Mouse (Mus musculus): ENCODE measurements around the gene Olfr262.
"Not testable (repeated sequence)": the region's sequence is repeated elsewhere in the genome, so short reads cannot be mapped to it uniquely, and the experiment has no call there.

Gene Olfr262

DNA sequence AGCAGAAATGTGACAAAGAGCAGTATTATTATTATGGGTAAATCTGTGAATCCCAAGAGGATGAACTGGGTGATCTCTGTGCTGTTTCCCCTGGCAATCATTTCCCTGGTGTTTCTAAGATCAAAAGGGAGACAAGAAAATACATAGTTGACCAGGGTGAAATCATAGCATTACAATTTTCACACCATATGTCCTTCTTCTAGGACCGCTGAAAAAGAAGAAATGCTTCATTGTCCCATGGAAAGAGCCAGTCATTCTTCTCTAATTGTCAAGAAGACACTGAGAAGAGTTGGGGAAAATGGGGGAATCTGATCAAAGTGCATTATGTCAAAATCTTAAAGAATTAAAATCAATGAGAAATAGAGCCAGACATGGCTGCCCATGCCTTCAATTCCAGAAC lies at the start of gene Olfr262:
Gene Olfr262, minus strand, starts transcription at position 101 of the 400 bp plus-strand sequence.
- no peak for DNase-seq

DNA sequence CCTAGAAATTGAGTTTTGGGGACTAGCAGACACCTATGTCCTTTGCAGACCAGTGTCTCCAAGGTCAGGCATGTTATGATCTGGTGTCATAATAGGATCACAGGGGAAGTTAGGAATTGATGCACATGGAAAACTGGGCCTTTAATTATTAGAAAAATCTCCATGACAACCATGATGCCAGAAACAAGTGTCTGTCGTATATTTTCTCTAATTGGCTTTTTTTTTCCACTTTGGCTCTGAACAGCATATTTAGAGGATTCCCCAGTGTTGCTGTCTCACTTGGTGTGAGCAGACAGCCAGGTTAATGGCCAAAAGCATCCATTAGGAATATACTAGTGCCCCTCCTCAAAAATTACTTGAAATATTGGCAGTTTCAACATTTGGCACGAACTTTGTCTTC lies 38.1 kb upstream of the Olfr262 start, which contains the start of gene Olfr1434:
Gene Olfr1434, plus strand, starts transcription at position 301 of the 400 bp plus-strand sequence.
- no peak for DNase-seq

DNA sequence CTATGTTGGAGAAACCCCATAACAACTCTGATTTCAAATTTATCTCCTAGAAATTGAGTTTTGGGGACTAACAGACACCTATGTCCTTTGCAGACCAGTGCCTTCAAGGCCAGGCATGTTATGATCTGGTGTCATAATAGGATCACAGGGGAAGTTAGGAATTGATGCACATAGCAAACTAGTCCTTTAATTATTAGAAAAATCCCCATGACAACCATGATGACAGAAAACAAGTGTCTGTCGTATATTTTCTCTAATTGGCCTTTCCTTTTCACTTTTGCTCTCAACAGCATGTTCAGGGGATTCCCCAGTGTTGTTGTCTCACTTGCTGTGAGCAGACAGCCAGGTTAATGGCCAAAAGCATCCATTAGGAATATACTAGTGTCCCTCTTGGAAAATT lies 19.3 kb upstream of the Olfr262 start, which contains the start of gene Olfr235:
Gene Olfr235, plus strand, starts transcription at position 301 of the 400 bp plus-strand sequence.
- DNase-seq = no peak

DNA sequence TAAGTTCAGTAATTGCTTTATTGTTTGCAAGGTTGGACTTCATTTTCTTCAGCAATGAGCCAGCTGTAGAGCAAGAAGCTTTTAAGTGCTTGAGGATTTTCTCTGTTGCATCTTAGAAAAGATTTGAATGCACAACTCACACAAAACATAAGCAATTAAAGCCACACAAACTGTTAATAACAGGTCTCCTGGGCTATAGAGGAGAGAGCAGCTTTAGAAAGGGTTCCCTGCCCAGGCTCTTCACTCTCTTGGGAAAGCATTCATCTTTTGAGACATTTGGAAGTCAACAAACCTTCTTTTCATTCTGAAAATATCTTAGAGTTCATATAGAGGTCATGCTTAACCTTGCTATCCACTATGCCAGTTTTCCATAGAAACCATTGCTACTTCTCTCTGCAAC lies 9.0 kb downstream of the Olfr262 start, which contains the start of gene Olfr1432:
Gene Olfr1432, minus strand, starts transcription at position 101 of the 400 bp plus-strand sequence.
- DNase-seq = not testable (repeated sequence)

DNA sequence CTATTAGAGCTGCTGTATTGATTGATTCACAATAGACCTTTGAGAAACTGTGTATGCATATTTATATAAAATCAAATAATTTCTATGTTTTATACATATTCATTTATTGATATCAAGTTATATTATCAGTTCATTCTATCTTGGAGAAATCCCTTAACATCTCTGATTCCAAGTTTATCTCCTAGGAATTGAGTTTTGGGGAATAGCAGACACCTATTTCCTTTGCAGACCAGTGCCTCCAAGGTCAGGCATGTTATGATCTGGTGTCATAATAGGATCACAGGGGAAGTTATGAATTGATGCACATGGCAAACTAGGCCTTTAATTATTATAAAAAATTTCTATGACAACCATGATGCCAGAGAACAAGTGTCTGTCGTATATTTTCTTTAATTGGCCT lies 41.1 kb downstream of the Olfr262 start, which contains the start of gene Olfr1431:
Gene Olfr1431, plus strand, starts transcription at position 301 of the 400 bp plus-strand sequence.
- no peak for DNase-seq

DNA sequence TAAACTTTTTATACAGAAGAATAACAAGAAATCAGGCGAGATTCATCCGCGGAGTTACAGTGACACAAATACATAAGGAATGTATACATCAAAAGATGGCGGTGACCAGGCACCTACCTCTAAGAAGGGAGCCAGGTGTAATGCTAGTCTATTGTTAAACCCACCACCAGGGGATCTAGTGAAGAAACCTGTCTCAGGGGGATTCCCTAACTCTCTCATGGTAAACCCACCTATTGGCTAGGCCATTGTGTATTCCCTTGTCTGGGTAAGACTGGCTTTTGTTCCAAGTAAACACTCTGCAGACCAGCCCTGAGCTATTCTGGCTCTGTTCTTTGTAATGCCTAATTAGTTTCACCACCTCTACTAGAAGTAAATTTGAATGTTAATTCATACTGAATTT lies 42.4 kb downstream of the Olfr262 start:
- not testable (repeated sequence) for DNase-seq

All from kidney, postnatal 10 days (tissue).